Mouse (Mus musculus) spleen, postnatal 10 days (tissue): ENCODE measurements around the gene Trpd52l3.

Source experiments
- DNase-seq, 2 experiments: peaks; one replicate each; pipeline ENCODE4 v3.0.0; 2021 to 2022; ENCODE audit warnings: low spot score in 2 of 2

Trpd52l3 gene

DNA sequence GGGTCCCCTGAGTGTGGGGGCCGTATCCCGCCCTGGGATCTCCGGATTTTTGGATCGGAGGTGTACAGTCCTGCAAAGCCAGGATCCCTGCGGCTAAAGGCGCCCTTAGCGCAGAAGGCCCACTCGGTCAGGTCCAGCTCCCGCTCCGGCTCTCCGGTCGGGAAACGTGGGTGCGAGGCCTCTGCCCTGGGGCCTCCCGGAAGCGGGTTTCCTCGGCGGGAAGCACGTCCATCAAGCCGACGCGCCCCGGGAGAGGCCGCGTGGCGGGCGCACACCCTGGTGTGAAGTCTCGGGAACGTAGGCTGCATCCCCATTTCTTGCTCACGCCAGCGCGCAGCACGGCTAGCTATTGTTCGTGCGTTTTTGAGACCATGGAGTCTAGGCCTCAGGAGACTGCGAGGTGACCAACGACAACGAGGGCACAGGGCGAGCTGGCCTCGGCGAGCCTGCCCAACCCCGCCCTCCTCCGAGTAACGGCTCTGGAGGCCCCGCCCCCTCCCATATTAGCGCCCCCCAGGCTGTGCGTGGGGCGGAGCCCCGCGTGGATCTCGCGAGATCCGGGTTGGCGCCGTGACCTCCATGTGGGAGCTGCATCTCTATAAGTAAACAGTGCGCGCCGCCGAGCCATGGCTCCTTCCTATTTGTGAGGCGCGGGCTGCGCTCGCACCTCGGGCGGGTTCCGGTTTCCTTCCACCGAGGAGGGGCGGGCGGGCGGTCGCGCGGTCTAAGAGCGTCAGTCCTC, 26.5 kb downstream of the Trpd52l3 start, which contains the start of gene Uhrf2:
Gene Uhrf2 (plus strand): TSS at position 620 of the 742 bp plus-strand sequence.
- DNase-seq = peak; percentile 96 to 98

- peak; percentile 37 to 54 for DNase-seq
Observed at GRCm38 (mm10) chr19:30030636-30031467, 27.3 kb downstream of the Trpd52l3 start.

- DNase-seq = no peak
Observed at GRCm38 (mm10) chr19:30031468-30031931, 27.9 kb downstream of the Trpd52l3 start.

DNA sequence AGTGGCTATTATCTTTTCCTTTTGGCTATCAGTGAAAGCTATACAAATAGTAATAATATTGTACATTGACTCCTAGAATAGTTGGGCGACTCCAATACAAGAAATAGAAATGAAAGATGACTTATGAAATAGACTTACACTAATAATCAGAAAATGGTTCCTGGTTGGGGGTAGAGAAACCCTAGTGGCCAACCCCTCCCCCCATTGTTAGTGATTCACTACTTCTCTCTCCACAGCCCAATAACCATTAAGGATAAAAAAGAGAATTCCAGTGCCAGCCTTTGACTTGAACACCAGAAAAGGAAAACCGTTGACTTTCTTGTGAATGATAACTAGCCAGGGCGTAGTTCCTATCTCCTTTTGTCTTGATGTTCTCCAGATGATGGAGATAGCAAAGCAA, 28.6 kb downstream of the Trpd52l3 start:
- DNase-seq = no peak

DNA sequence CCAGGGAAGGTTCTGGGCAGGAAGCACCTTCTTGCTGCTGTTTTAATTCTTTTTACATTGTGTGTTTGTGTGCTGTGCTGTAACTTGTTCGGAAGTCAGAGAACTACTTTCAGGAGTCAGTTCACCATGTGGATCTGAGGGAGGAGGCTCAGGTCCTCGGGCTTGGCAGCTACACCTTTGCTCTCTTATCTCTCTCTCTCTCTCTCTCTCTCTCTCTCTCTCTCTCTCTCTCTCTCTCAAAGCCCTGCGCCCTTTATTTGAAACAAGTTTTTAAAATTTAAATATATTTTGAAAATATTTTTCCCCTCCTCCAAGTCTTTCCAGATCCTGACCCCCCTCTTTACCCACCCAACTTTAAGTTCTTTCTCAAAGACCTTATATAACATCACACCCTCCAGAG, 31.8 kb downstream of the Trpd52l3 start:
- no peak for DNase-seq

- DNase-seq = no peak
Observed at GRCm38 (mm10) chr19:30043691-30044090, 40.1 kb downstream of the Trpd52l3 start.

GRCm38 (mm10) chr19:30044630-30045029, 41.0 kb downstream of the Trpd52l3 start:
- no peak for DNase-seq

DNA sequence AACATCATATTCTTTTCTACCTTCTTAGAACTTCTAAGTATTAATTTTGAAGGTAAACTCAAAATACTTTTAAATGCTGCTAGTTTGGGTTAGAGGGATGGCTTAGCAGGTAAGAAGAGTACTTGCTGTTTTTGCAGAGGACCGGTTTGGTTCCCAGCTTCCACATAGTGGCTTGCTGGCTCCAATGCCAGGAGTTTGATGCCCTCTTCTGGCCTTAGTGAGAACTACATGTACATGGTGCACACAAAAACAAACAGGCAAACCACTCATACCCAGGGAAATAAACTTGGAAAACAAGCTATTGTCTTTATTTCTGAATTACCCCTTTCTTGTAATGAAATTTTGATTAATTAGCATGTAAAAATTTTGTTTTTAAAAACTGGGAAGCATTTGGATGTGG, 42.3 kb downstream of the Trpd52l3 start:
- DNase-seq = peak in 1 of 2 experiments; percentile 58

GRCm38 (mm10) chr19:30050584-30050983, 47.0 kb downstream of the Trpd52l3 start:
- no peak for DNase-seq

DNA sequence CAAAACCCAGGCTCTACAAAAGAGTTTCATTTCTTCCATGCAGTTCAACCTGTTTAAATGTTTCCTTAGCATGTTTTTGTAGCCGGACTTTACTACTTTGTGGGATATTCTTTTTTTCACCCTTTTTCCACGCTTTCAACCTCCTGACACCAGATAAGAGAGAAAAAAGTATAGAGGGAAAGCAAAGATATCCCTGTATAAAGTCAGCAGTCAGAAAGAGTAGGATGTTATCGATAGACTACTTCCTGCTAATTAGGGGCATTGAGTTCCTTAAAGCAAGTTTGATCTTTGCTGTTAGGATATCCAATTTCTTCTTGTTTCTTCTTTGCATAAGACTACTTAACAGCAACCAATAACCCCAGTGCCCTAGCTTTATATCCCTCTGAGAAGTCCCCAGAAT, 47.9 kb downstream of the Trpd52l3 start:
- DNase-seq = no peak

DNA sequence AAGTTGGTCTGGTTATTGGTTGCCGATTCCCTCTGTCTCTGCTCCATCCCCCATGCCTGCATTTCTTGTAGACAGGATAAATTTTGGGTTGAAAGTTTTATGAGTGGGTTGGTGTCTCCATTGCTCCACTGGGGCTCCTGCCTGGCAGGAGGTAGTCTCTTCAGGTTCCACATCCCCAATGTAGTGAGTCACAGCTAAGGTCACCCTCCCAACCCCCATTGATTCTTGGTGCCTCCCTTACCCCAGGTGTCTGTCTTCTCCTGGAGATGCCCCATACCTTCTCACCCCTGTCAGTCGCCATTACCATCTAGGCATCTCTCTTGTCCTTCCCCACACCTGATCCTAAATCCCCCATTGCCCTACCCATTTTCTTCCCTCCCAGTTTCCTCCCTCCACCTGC, 50.6 kb downstream of the Trpd52l3 start:
- no peak for DNase-seq
